Mouse (Mus musculus) testis, adult 10 weeks (tissue): ENCODE data around the gene Obscn. TPM values are rescaled to one million over a fixed set of nuclear protein-coding genes. Genes with fewer than 3 reads are reported as not detected.

Experiments used
- polyA plus RNA-seq: library from polyadenylated mRNA; stranded (reverse); fragments of 350-450 nt; fragmentation: Illumina TruSeq; extraction: RNeasy Lipid Tissue Mini Kit (QIAGEN cat#74804); gene quantifications from one replicate; pipeline ENCODE4 v1.2.3, GENCODE M21; 2014; ENCODE audit warnings: low read depth, low replicate concordance

Obscn gene
- 0.06 TPM for polyA plus RNA-seq

GRCm38 (mm10) chr11:59135904-59136452, at the start of gene Obscn:
Gene Obscn, minus strand, starts transcription at chr11:59136402.

GRCm38 (mm10) chr11:59182864-59183331, 46.7 kb upstream of the Obscn start, which contains the start of gene Gjc2:
Gene Gjc2, minus strand, starts transcription at chr11:59183213.

GRCm38 (mm10) chr11:59163255-59164236, 27.3 kb upstream of the Obscn start, which contains the start of gene Iba57:
Gene Iba57, minus strand, starts transcription at chr11:59163739.

GRCm38 (mm10) chr11:58978027-58978705, 158.0 kb downstream of the Obscn start, which contains the start of gene Trim11:
Gene Trim11, plus strand, starts transcription at chr11:58978093.

GRCm38 (mm10) chr11:58954420-58955142, 181.6 kb downstream of the Obscn start, which contains the start of the genes Hist3h2a and Trim17:
Gene Hist3h2a, plus strand, starts transcription at chr11:58954685.
Gene Trim17, plus strand, starts transcription at chr11:58954685.

GRCm38 (mm10) chr11:58948542-58949479, 187.4 kb downstream of the Obscn start, which contains the start of gene Hist3h2ba:
Gene Hist3h2ba, plus strand, starts transcription at chr11:58948920.

Other genes starting within 250 kb of the Obscn start
- gene Zfp39, start 232.2 kb downstream of the Obscn start, polyA plus RNA-seq = 121 TPM
- 11.0 TPM for gene Btnl10, start 218.5 kb downstream of the Obscn start, polyA plus RNA-seq
- 20.1 TPM for gene Rnf187, start 197.5 kb downstream of the Obscn start, polyA plus RNA-seq
- gene Hist3h2ba, start 187.5 kb downstream of the Obscn start, polyA plus RNA-seq = not detected
- gene Hist3h2a, start 181.7 kb downstream of the Obscn start, polyA plus RNA-seq = 8.3 TPM
- gene Trim17, start 181.7 kb downstream of the Obscn start, polyA plus RNA-seq = 32.5 TPM
- gene Trim11, start 158.3 kb downstream of the Obscn start, polyA plus RNA-seq = 6.4 TPM
- gene Iba57, start 27.3 kb upstream of the Obscn start, polyA plus RNA-seq = 4.0 TPM
- not detected for gene Gjc2, start 46.8 kb upstream of the Obscn start, polyA plus RNA-seq
- 8.9 TPM for gene Guk1, start 55.8 kb upstream of the Obscn start, polyA plus RNA-seq
- 8.5 TPM for gene Mrpl55, start 66.1 kb upstream of the Obscn start, polyA plus RNA-seq
- 2.5 TPM for gene 2310033P09Rik, start 71.9 kb upstream of the Obscn start, polyA plus RNA-seq
- 117 TPM for gene Arf1, start 91.9 kb upstream of the Obscn start, polyA plus RNA-seq
- 0.24 TPM for gene Wnt3a, start 154.3 kb upstream of the Obscn start, polyA plus RNA-seq
- gene Wnt9a, start 170.5 kb upstream of the Obscn start, polyA plus RNA-seq = 0.11 TPM
- 3.7 TPM for gene Prss38, start 239.3 kb upstream of the Obscn start, polyA plus RNA-seq